Mouse (Mus musculus): ENCODE measurements at regions not wholly inside any gene's neighbourhood (a gene's known extent, or its start where the extent isn't known, plus 50 kb on each side); places are given as distances from the start of the nearest gene placed in this dataset.

DNA sequence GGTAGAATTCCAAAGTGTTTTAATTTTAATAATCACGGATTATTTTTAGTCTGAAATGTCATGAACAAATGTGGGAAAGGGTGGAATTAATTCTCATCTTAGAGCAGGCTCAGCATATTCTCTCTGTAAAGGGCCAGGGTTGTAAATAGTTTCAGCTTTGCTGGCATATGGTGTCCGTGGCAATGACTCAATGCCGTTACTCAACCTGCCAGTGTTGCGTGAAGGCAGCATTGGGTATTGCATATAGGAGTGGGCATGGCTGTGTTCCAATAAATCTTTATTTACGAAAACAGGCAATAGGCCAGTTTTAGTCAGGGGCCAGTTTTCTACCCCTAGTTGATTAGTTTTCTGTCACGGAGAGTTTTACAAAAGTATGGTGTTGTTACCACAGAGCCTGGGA, 81.1 kb upstream of the Ptch1 start:
- H3K4me2 ChIP-seq (ENCODE audit: low read length): no peak overlapping the region
- DNase-seq (ENCODE audit: low spot score) (peak; percentile 51), ATAC-seq (no peak)
- H3K36me3 ChIP-seq (ENCODE audit: control insufficient read depth, insufficient read depth, low read length): no peaks in the 10 kb centered on the region
- no peaks in the 10 kb centered on the region for H3K9me3 ChIP-seq (replicated peaks; ENCODE audit: control insufficient read depth, low read length)
- H3K4me3 ChIP-seq (ENCODE audit: low read depth, low read length): no peak overlapping the region
- H3K9ac ChIP-seq (ENCODE audit: low read length): no peak overlapping the region
- peaks cover 3% of the 10 kb centered on the region; the same call in 1 of the 2 replicates for H3K4me1 ChIP-seq (ENCODE audit: control insufficient read depth, insufficient read depth, low read length)
- H3K27me3 ChIP-seq (replicated peaks; ENCODE audit: control insufficient read depth, insufficient read depth, low read length): no peaks in the 10 kb centered on the region
- no peak overlapping the region for H3K27ac ChIP-seq (ENCODE audit: low read depth, low read length)
- 56% methylated on average over 6 of the region's 6 CpGs for WGBS

DNA sequence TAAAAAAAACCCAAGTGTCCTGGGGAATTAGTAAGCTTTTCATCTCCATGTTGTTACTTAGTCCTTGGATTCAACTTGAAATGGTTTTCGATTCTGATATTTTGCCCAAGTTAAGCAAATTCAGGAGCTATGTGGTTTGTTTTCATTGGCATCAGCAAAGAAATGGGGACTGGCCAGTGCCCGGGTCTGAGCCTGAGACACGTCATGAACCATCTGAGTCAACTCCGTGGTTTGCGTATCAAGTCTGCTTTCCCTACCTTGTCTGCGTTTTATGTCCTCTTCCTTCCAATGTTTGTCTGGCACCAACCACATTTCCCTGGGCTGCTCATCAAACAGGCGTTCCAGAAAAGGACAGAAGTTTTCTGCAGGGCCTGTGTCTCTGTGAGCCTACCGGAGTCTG, 83.7 kb upstream of the Ptch1 start:
- no peaks in the 10 kb centered on the region for H3K9me3 ChIP-seq (replicated peaks; ENCODE audit: control insufficient read depth, low read length)
- WGBS: 95% methylated on average over 8 of the region's 8 CpGs
- peaks cover 3% of the 10 kb centered on the region; the same call in 1 of the 2 replicates for H3K4me1 ChIP-seq (ENCODE audit: control insufficient read depth, insufficient read depth, low read length)
- no peak overlapping the region for H3K4me3 ChIP-seq (ENCODE audit: low read depth, low read length)
- ATAC-seq (no peak), DNase-seq (ENCODE audit: low spot score) (no peak)
- H3K9ac ChIP-seq (ENCODE audit: low read length): no peak overlapping the region
- H3K4me2 ChIP-seq (ENCODE audit: low read length): no peak overlapping the region
- no peak overlapping the region for H3K27ac ChIP-seq (ENCODE audit: low read depth, low read length)
- no peaks in the 10 kb centered on the region for H3K36me3 ChIP-seq (ENCODE audit: control insufficient read depth, insufficient read depth, low read length)
- no peaks in the 10 kb centered on the region for H3K27me3 ChIP-seq (replicated peaks; ENCODE audit: control insufficient read depth, insufficient read depth, low read length)

DNA sequence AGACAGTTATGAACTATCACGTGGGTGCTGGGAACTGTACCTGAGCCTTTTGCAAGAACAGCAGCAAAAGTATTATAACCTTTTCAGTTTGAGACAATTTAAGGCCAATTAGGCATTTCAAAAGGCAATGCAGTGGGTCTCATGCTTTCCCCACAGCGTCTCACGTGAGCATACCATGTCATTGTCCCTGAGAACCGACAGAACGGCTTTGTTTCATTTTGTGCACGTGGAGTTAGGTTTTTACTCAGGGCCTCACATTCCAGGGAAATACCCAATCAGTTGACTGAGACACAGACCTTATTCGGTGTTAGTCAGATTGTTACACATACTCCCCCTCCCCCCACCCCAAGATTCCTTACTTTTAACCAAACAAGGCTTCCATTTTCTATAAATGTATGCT, 86.0 kb upstream of the Ptch1 start:
- peaks cover 3% of the 10 kb centered on the region; the same call in 1 of the 2 replicates for H3K4me1 ChIP-seq (ENCODE audit: control insufficient read depth, insufficient read depth, low read length)
- no peak overlapping the region for H3K9ac ChIP-seq (ENCODE audit: low read length)
- H3K27me3 ChIP-seq (replicated peaks; ENCODE audit: control insufficient read depth, insufficient read depth, low read length): no peaks in the 10 kb centered on the region
- H3K9me3 ChIP-seq (replicated peaks; ENCODE audit: control insufficient read depth, low read length): no peaks in the 10 kb centered on the region
- no peak overlapping the region for H3K27ac ChIP-seq (ENCODE audit: low read depth, low read length)
- WGBS: 78% methylated on average over 7 of the region's 7 CpGs
- no peak overlapping the region for H3K4me3 ChIP-seq (ENCODE audit: low read depth, low read length)
- no peak overlapping the region for H3K4me2 ChIP-seq (ENCODE audit: low read length)
- H3K36me3 ChIP-seq (ENCODE audit: control insufficient read depth, insufficient read depth, low read length): no peaks in the 10 kb centered on the region
- ATAC-seq (no peak), DNase-seq (ENCODE audit: low spot score) (no peak)

DNA sequence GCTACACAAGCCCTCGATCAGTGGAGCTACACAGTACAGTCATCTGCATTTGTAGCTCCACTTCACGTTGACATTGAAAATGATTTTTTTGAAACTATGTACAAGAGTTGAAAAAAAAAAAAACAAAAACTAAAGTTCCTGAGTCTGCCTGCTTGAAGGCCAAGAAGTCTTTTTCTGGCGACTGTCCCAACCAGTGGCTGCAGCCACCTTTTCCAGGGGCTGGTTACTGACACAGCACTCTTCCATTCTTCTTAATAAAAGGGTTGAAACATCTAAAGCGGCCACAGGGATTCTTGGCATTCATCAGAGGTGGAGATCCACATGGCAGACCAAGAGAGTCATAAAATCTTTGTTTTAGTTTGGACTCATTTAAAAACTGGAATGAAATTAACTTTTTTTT, 87.0 kb upstream of the Ptch1 start:
- WGBS: 84% methylated on average over 4 of the region's 4 CpGs
- H3K9ac ChIP-seq (ENCODE audit: low read length): no peak overlapping the region
- no peak for ATAC-seq
- no peak overlapping the region for H3K4me2 ChIP-seq (ENCODE audit: low read length)
- H3K36me3 ChIP-seq (ENCODE audit: control insufficient read depth, insufficient read depth, low read length): no peaks in the 10 kb centered on the region
- H3K27me3 ChIP-seq (replicated peaks; ENCODE audit: control insufficient read depth, insufficient read depth, low read length): no peaks in the 10 kb centered on the region
- no peak overlapping the region for H3K27ac ChIP-seq (ENCODE audit: low read depth, low read length)
- no peaks in the 10 kb centered on the region for H3K9me3 ChIP-seq (replicated peaks; ENCODE audit: control insufficient read depth, low read length)
- H3K4me3 ChIP-seq (ENCODE audit: low read depth, low read length): no peak overlapping the region
- DNase-seq (ENCODE audit: low spot score): no peak
- H3K4me1 ChIP-seq (ENCODE audit: control insufficient read depth, insufficient read depth, low read length): peaks cover 2% of the 10 kb centered on the region; the same call in 1 of the 2 replicates

DNA sequence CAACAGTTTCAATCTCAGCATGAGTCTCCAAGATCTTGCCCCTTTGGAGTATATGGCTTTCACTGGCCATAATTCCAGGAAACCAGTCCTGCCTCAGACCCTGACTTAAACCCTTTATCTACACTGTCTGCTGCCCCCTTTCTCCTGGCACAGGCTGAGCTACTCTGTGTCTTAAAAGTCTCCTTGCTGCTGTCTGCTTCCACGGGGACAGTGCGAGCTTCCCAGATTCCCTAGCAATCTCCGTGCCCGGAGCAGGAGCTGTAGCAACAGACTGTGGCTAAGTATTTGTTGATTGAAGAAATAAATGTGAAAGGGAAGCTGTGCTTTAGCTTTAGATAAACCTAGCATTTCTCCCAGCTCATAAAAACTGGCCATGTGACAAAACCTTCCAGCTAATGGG, 95.2 kb upstream of the Ptch1 start:
- DNase-seq (ENCODE audit: low spot score) (no peak), ATAC-seq (no peak)
- Histone ChIP-seq H3K9me3 (replicated peaks; ENCODE audit: control insufficient read depth, low read length) (no peaks in the 10 kb centered on the region), H3K27ac (ENCODE audit: low read depth, low read length) (no peak overlapping the region), H3K4me3 (ENCODE audit: low read depth, low read length) (no peak overlapping the region), H3K9ac (ENCODE audit: low read length) (no peak overlapping the region), H3K36me3 (ENCODE audit: control insufficient read depth, insufficient read depth, low read length) (no peaks in the 10 kb centered on the region), H3K4me2 (ENCODE audit: low read length) (no peak overlapping the region), H3K27me3 (replicated peaks; ENCODE audit: control insufficient read depth, insufficient read depth, low read length) (no peaks in the 10 kb centered on the region), H3K4me1 (ENCODE audit: control insufficient read depth, insufficient read depth, low read length) (no peaks in the 10 kb centered on the region)
- WGBS: 25% methylated on average over 4 of the region's 4 CpGs

DNA sequence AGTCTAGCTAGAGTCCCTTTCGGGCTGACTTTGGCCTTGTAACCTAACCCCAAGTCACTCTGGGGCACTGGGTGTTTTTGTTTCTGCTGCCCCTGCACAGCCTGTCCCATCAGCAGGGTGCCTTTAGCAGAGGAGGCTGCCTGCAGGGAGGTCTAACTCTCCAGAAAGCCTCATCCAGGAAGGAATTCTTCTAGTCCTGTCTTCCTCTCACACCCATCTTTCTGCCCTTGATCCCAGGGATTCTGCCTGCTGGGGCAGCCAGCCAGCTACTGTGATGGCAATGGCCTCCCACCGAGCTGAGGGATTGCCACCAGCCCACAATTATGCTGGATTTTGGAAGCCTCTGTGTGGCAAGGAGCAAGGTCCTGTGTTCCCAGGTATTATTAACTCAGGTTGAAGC, 95.6 kb upstream of the Ptch1 start:
- H3K4me1 ChIP-seq (ENCODE audit: control insufficient read depth, insufficient read depth, low read length): no peaks in the 10 kb centered on the region
- ATAC-seq (no peak), DNase-seq (ENCODE audit: low spot score) (no peak)
- no peaks in the 10 kb centered on the region for H3K36me3 ChIP-seq (ENCODE audit: control insufficient read depth, insufficient read depth, low read length)
- no peak overlapping the region for H3K27ac ChIP-seq (ENCODE audit: low read depth, low read length)
- H3K9me3 ChIP-seq (replicated peaks; ENCODE audit: control insufficient read depth, low read length): no peaks in the 10 kb centered on the region
- H3K4me3 ChIP-seq (ENCODE audit: low read depth, low read length): no peak overlapping the region
- 7% methylated on average over 2 of the region's 2 CpGs for WGBS
- no peak overlapping the region for H3K4me2 ChIP-seq (ENCODE audit: low read length)
- H3K9ac ChIP-seq (ENCODE audit: low read length): no peak overlapping the region
- no peaks in the 10 kb centered on the region for H3K27me3 ChIP-seq (replicated peaks; ENCODE audit: control insufficient read depth, insufficient read depth, low read length)

DNA sequence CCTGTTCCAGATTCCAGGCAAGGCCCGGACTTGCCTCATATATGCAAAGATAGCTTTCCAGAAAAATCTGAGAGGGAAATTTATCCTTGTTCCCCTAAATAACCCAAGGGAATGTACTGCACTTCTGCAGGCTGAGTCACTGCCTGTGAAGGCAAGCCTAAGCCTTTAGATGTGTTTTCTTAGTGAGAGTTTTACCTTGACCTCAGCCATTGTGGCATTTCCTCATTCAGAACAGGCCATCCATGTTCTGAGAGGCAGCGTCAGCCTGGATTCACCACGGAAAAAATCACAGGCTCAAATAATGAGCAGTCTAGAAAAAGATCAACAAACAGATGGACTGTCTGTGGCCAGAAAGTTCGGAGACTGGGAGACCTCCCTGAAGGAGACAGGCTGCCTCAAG, 99.0 kb upstream of the Ptch1 start:
- no peak overlapping the region for H3K4me3 ChIP-seq (ENCODE audit: low read depth, low read length)
- no peak overlapping the region for H3K9ac ChIP-seq (ENCODE audit: low read length)
- WGBS: 74% methylated on average over 4 of the region's 4 CpGs
- H3K27ac ChIP-seq (ENCODE audit: low read depth, low read length): no peak overlapping the region
- no peak for ATAC-seq
- H3K36me3 ChIP-seq (ENCODE audit: control insufficient read depth, insufficient read depth, low read length): no peaks in the 10 kb centered on the region
- H3K4me2 ChIP-seq (ENCODE audit: low read length): no peak overlapping the region
- H3K27me3 ChIP-seq (replicated peaks; ENCODE audit: control insufficient read depth, insufficient read depth, low read length): no peaks in the 10 kb centered on the region
- DNase-seq (ENCODE audit: low spot score): no peak
- no peaks in the 10 kb centered on the region for H3K9me3 ChIP-seq (replicated peaks; ENCODE audit: control insufficient read depth, low read length)
- H3K4me1 ChIP-seq (ENCODE audit: control insufficient read depth, insufficient read depth, low read length): no peaks in the 10 kb centered on the region

DNA sequence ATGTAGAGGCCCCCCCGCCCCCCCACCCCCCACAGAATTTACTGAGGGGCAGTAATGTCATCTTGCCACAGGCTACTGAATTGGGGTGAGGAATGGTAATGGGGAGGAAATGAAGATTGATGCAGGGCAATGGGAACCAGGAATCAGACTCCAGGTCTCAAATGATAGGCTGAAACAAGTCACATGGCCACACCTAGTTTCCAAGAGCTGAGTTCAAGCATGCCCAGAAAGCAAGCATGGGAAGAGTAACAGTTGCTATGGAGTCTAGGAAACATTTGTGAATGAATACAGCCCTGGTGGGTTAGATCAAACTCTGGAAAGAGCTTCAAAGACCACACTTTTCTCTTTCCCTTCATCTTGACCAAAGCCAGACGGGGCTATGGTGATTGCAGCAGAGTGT, 104.3 kb upstream of the Ptch1 start:
- WGBS: 59% methylated on average over 2 of the region's 2 CpGs

DNA sequence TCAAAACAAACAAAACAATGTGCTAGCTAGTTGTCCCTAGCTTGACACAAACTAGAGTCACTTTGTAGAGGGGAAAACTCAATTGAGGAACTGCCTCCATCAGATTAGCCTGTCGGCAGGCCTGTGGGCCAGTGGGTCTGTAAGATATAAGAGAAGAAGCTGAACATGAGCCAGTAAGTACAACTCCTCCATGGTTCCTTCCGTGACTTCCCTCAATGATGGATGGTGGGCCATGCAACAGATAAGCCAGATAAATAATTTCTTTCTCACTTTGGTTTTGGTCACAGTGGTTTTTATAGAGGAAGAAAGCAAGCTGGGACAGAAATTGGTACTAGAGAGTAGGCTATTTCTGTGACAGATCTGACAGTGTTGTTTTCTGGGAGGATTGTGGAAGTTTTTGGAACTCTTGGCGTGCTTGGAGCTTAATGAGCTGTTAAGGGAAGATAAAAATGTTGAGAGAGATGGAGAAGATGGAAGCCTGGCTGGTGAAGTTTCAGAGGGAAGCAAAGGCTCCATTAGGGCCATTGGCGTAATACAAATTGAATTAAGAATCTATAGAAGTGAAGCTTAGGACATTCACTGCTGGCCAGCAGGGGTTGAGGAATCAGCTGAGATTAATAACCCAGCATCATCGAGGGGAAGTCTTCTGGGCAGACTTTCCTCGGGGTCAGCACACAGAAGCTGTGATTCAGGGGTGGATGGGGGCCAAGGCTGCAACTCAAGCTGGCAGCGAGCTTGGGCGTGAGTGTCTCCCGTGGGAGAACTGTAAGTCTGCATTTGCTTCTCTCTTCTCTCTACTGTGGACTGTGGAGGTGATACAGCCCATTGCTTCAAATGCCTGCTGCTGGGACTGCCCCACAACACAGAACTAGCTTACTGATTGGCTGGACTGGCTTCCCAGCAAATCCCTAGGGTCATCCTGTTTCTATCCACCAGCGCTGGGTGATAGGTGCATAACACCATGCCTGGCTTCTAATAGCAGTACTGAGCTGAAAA, 105.2 kb upstream of the Ptch1 start:
- Histone ChIP-seq H3K36me3 (ENCODE audit: control insufficient read depth, insufficient read depth, low read length) (no peaks in the 10 kb centered on the region), H3K4me3 (ENCODE audit: low read depth, low read length) (no peak overlapping the region), H3K27me3 (replicated peaks; ENCODE audit: control insufficient read depth, insufficient read depth, low read length) (no peaks in the 10 kb centered on the region), H3K27ac (ENCODE audit: low read depth, low read length) (no peak overlapping the region), H3K9ac (ENCODE audit: low read length) (no peak overlapping the region), H3K9me3 (replicated peaks; ENCODE audit: control insufficient read depth, low read length) (no peaks in the 10 kb centered on the region), H3K4me2 (ENCODE audit: low read length) (no peak overlapping the region), H3K4me1 (ENCODE audit: control insufficient read depth, insufficient read depth, low read length) (no peaks in the 10 kb centered on the region)
- no peak for ATAC-seq
- no peak for DNase-seq (ENCODE audit: low spot score)
- 78% methylated on average over 10 of the region's 10 CpGs for whole genome bisulfite sequencing

More for the DNA sequence above, 104.3 kb upstream of the Ptch1 start:
- Histone ChIP-seq H3K27me3 (replicated peaks; ENCODE audit: control insufficient read depth, insufficient read depth, low read length) (no peaks in the 10 kb centered on the region), H3K4me3 (ENCODE audit: low read depth, low read length) (no peak overlapping the region), H3K36me3 (ENCODE audit: control insufficient read depth, insufficient read depth, low read length) (no peaks in the 10 kb centered on the region), H3K27ac (ENCODE audit: low read depth, low read length) (no peak overlapping the region), H3K4me1 (ENCODE audit: control insufficient read depth, insufficient read depth, low read length) (no peaks in the 10 kb centered on the region), H3K9me3 (replicated peaks; ENCODE audit: control insufficient read depth, low read length) (no peaks in the 10 kb centered on the region), H3K4me2 (ENCODE audit: low read length) (no peak overlapping the region), H3K9ac (ENCODE audit: low read length) (no peak overlapping the region)
- no peak for ATAC-seq
- no peak for DNase-seq (ENCODE audit: low spot score)
